Mouse (Mus musculus) megakaryocyte, embryonic 14.5 days (primary cell): ENCODE data around the gene Sox5. TPM values are rescaled to one million over a fixed set of nuclear protein-coding genes. Genes with fewer than 3 reads are reported as not detected.

Experiments used
- H3K27me3 ChIP-seq: replicated peaks from 2 replicates; pipeline ENCODE3; 2012; ENCODE audit warnings: inconsistent platforms
- H3K36me3 ChIP-seq: replicated peaks from 2 replicates; pipeline ENCODE3; 2012; ENCODE audit warnings: low read length, inconsistent platforms, mixed read lengths
- H3K4me1 ChIP-seq: 2 replicates; pipeline ENCODE4 v1.6.1; 2012; ENCODE audit warnings: inconsistent platforms
- H3K4me3 ChIP-seq: replicated peaks from 2 replicates; pipeline ENCODE3; 2012; ENCODE audit warnings: moderate library complexity, mild to moderate bottlenecking, inconsistent platforms
- H3K9me3 ChIP-seq: 2 replicates; pipeline ENCODE4 v1.6.1; 2012; ENCODE audit warnings: inconsistent platforms
- FLI1 ChIP-seq: IDR thresholded peaks from 2 replicates; pipeline ENCODE4 v1.6.1; 2012; ENCODE audit warnings: low read length, inconsistent platforms, mixed read lengths
- GATA1 ChIP-seq: IDR thresholded peaks from 3 replicates; pipeline ENCODE4 v1.6.1; 2012; ENCODE audit warnings: mixed read lengths, low read length, inconsistent platforms, borderline replicate concordance
- polyA plus RNA-seq: library from polyadenylated mRNA; stranded (reverse); fragments of >175 nt; gene quantifications from 2 replicates; pipeline ENCODE4 v1.2.3, GENCODE M21; 2012; ENCODE audit warnings: low replicate concordance; ENCODE audit not compliant: insufficient read depth

Sox5 gene
- polyA plus RNA-seq, 1 experiment, result 0.07 TPM

DNA sequence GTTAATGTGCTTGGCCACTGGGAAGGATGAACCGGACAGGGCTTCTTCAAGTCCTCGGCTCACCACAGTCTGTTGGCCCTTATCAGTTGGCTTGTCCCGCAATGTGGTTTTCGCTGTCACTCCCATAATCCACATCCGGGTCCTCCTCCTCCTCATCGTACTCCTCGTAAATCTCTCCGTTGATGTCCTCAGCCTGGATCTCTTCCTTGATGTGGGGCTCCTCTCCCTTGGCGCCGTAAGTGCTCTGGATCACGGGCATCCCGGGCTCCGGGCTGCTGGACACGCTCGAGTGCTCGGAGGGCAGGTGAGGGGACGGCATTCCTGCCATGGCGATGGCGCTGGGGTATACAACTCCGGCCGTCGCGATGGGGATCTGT is 948.6 kb downstream of the Sox5 start:
- TF ChIP-seq FLI1, result no peak
- 0 out of 3 replicates have a peak, but pooled peaks have one; percentile 31 for TF ChIP-seq GATA1
- Histone ChIP-seq H3K4me1 (peaks cover 11% of the 10 kb centered on the region), H3K27me3 (no peaks in the 10 kb centered on the region), H3K4me3 (peak overlapping the region; percentile 13), H3K9me3 (peaks cover 11% of the 10 kb centered on the region), H3K36me3 (no peaks in the 10 kb centered on the region)

DNA sequence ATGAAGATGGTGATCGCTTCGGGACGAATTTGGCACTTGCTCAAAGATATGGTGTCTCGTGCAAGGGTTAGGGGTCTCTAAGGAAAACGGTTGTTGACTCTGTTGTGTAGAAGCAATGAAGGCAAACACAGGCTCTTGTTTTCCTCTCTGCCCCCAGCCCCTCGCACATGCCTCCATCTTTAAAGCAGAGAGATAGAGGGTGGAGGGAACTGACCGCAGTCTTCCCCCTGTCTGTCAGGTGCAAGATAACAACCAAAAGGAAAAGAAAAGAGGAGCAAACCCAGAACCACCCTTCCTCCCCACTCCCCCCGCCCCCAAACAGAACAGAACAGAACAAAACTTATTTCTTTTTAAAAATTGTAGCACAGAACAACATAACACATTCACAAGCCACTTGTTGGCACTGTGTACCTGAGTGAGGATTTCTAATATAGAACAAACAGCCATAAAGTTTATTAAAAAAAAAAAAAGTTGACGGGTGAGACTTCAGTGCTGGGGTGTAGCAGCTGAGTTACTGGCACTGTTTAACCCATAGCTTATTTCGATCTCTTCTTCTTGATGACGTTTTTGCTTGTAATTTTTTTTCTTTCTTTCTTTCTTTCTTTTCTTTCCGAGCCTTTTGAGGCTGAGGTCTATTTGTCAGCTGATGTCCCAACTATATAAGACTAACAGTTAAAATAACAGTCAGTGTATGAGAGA is 949.1 kb downstream of the Sox5 start:
- no peaks in the 10 kb centered on the region for H3K27me3 ChIP-seq
- TF ChIP-seq FLI1 (no peak), GATA1 (no peak)
- no peaks in the 10 kb centered on the region for H3K36me3 ChIP-seq
- H3K9me3 ChIP-seq, result peaks cover 11% of the 10 kb centered on the region
- H3K4me3 ChIP-seq, result no peak overlapping the region
- H3K4me1 ChIP-seq, result peaks cover 11% of the 10 kb centered on the region

DNA sequence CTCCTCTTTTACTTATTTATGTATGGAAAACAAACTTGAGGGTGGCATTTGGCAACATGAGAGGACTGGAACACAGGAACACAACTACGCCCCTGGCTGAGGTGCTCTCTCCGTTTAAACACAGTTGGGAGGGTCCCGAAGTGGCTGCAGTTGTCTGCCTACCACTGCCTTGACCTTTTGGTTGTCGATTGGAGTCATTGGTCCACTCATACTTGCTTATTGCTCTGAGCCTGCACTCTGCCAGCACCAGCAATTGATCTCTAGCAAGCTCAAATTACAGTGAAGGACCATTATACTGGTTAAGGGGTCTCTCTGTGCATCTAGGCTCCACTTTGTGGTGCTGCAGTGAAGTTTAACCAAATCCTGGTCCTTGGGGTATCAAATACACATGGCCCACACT is 950.5 kb downstream of the Sox5 start:
- Histone ChIP-seq H3K27me3 (no peaks in the 10 kb centered on the region), H3K4me3 (no peak overlapping the region), H3K36me3 (no peaks in the 10 kb centered on the region), H3K9me3 (peaks cover 11% of the 10 kb centered on the region), H3K4me1 (peaks cover 11% of the 10 kb centered on the region)
- no peak for TF ChIP-seq FLI1
- no peak for TF ChIP-seq GATA1

DNA sequence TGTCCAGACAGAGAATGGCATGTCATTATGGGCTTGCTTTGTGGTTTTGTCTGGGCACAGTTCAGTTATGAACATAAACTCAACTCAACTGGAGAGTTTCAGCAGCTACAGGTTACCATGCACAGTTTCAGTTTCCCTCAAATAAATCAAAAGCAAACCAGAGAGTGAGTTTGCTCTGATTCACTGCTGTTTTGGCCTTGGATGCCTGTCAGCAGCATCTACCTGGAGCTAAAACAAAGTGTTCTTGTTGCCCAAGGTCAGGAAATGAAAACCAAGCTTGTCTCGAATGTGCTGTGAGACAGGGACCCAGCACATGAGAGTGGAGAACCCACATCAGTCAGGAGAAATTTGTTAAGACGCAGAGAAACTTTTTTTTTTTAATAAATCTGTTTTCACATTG is 951.6 kb downstream of the Sox5 start:
- Histone ChIP-seq H3K36me3 (no peaks in the 10 kb centered on the region), H3K9me3 (peaks cover 11% of the 10 kb centered on the region), H3K4me3 (no peak overlapping the region), H3K27me3 (no peaks in the 10 kb centered on the region), H3K4me1 (peaks cover 11% of the 10 kb centered on the region)
- TF ChIP-seq GATA1 (no peak), FLI1 (no peak)

DNA sequence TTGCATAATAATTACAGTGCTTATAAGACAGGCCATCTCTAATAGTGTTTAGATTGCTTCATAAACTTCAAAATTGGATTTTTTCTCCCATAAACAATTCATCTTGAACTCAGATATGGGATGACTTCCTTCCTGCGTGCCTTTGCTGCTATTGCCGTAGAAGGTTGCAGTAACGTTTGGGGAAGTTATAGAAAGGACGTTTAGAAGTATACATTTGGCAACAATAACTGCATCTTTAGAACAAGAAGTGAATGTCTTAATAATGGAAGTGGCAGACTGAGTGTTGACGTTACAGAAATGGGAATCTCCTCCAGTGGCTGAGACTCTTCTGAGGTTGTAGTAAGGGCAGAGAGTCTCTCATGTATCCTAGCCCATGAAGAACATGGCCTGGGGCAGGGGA is 955.0 kb downstream of the Sox5 start:
- no peaks in the 10 kb centered on the region for H3K27me3 ChIP-seq
- no peak overlapping the region for H3K4me3 ChIP-seq
- TF ChIP-seq FLI1, result no peak
- TF ChIP-seq GATA1, result no peak
- no peaks in the 10 kb centered on the region for H3K9me3 ChIP-seq
- no peaks in the 10 kb centered on the region for H3K4me1 ChIP-seq
- H3K36me3 ChIP-seq, result no peaks in the 10 kb centered on the region

DNA sequence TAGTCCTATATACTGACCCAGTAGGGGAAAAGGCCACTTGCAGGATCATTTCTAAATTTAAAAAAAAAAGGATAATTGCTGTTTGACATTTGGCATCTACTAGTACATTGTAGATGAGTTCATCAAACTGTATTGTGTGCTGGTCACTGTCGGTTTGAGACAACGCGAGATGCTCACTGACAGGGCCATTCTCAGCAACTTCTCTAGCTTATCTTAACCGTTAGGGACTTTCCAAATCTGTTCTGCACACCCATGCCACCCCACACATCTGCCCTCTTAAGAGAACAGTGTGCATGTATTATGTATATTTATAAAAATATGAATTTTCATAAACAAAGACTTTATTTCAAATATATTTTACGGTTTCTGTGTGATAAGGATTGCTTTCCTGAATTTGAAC is 955.8 kb downstream of the Sox5 start:
- no peaks in the 10 kb centered on the region for H3K9me3 ChIP-seq
- TF ChIP-seq FLI1, result no peak
- no peak for TF ChIP-seq GATA1
- no peaks in the 10 kb centered on the region for H3K4me1 ChIP-seq
- H3K36me3 ChIP-seq, result no peaks in the 10 kb centered on the region
- H3K27me3 ChIP-seq, result no peaks in the 10 kb centered on the region
- no peak overlapping the region for H3K4me3 ChIP-seq

- no peaks in the 10 kb centered on the region for H3K27me3 ChIP-seq
- no peaks in the 10 kb centered on the region for H3K36me3 ChIP-seq
- no peak overlapping the region for H3K4me3 ChIP-seq
- H3K9me3 ChIP-seq, result no peaks in the 10 kb centered on the region
- TF ChIP-seq FLI1 (no peak), GATA1 (no peak)
- no peaks in the 10 kb centered on the region for H3K4me1 ChIP-seq
Measured at GRCm38 (mm10) chr6:143825086-143825485, 956.7 kb downstream of the Sox5 start.

GRCm38 (mm10) chr6:143788446-143788845 is 993.3 kb downstream of the Sox5 start:
- no peaks in the 10 kb centered on the region for H3K4me1 ChIP-seq
- no peak overlapping the region for H3K4me3 ChIP-seq
- H3K27me3 ChIP-seq, result no peaks in the 10 kb centered on the region
- no peaks in the 10 kb centered on the region for H3K36me3 ChIP-seq
- TF ChIP-seq GATA1 (no peak), FLI1 (no peak)
- H3K9me3 ChIP-seq, result peaks cover 4% of the 10 kb centered on the region; the same call in 1 of the 2 replicates

DNA sequence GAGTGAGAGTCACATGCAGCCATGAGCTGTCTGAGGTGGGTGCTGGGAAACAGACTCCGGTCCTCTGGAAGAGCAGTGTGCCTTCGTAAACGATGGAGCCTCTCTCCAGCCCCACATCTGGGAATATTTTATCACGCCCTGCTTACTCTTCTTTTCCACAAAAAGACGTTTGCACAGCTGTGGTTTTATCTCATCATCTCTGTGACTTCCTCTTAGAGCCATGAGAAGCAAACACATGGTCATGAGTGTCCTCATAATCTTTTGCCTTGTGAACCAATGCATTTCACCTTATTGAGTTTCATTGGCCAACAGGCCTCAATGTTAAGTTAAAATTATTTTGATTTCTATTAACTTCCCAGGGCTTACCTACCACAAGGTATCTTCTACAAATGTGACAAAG is 994.4 kb downstream of the Sox5 start:
- no peaks in the 10 kb centered on the region for H3K36me3 ChIP-seq
- H3K4me1 ChIP-seq, result no peaks in the 10 kb centered on the region
- H3K4me3 ChIP-seq, result no peak overlapping the region
- H3K27me3 ChIP-seq, result no peaks in the 10 kb centered on the region
- H3K9me3 ChIP-seq, result no peaks in the 10 kb centered on the region
- no peak for TF ChIP-seq GATA1
- no peak for TF ChIP-seq FLI1

DNA sequence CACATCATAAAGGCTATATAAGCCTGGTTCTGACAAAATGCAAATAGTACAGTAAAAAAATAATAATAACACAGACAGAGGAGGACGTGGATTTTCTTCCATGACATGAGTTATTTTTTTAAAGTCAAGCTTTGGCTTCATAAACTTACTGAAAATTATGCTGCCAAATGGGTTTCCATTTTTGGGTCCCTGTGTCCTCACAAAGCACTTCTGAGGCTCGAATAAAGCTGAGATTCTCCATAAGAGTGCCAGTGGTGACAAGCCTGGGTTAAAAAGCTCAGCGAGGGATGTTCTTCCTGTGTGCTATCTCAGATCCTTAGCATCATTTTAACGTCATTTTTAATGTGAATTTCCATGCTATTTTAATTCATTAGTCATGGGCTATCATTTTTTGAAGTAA is 996.1 kb downstream of the Sox5 start:
- Histone ChIP-seq H3K9me3 (no peaks in the 10 kb centered on the region), H3K27me3 (no peaks in the 10 kb centered on the region), H3K36me3 (no peaks in the 10 kb centered on the region), H3K4me1 (no peaks in the 10 kb centered on the region), H3K4me3 (no peak overlapping the region)
- TF ChIP-seq FLI1, result no peak
